Mouse (Mus musculus) NIH3T3 (cell line): ENCODE data around the gene Olfr127.
"Not testable (repeated sequence)": the region's sequence is repeated elsewhere in the genome, so short reads cannot be mapped to it uniquely, and the experiment has no call there.

Experiments used
- DNase-seq: peaks from one replicate; pipeline ENCODE4 v3.0.0-alpha.2; 2012; ENCODE audit warnings: low read depth

Gene Olfr127

GRCm38 (mm10) chr17:37900137-37900536 is at the start of gene Olfr127:
TSS of gene Olfr127 (plus strand) at chr17:37900437.
- DNase-seq = no peak

- DNase-seq = no peak
Observed at GRCm38 (mm10) chr17:37863901-37864300, 36.3 kb upstream of the Olfr127 start.

GRCm38 (mm10) chr17:37869676-37870205 is 30.5 kb upstream of the Olfr127 start:
- DNase-seq = no peak

GRCm38 (mm10) chr17:37873830-37874229 is 26.4 kb upstream of the Olfr127 start:
- DNase-seq = no peak

GRCm38 (mm10) chr17:37906821-37907220 is 6.6 kb downstream of the Olfr127 start:
- DNase-seq = not testable (repeated sequence)

GRCm38 (mm10) chr17:37920248-37920647 is 20.0 kb downstream of the Olfr127 start, which contains the start of gene Olfr128:
TSS of gene Olfr128 (plus strand) at chr17:37920548.
- DNase-seq = no peak

GRCm38 (mm10) chr17:37952979-37953378 is 52.7 kb downstream of the Olfr127 start, which contains the start of gene Olfr761:
TSS of gene Olfr761 (minus strand) at chr17:37953079.
- DNase-seq = no peak
